Mouse (Mus musculus) lung, adult 2 months (tissue): Measurements from ENCODE around the gene Igbp1b.

Source experiments
- CTCF ChIP-seq: fragments of 200-500 bp; IDR thresholded peaks from 2 replicates; pipeline ENCODE4 v1.5.1; 2011; ENCODE audit warnings: mild to moderate bottlenecking, low read length, control low read depth; ENCODE audit not compliant: insufficient read depth
- POLR2A ChIP-seq: fragments of 200-500 bp; IDR thresholded peaks from 2 replicates; pipeline ENCODE4 v1.6.1; 2011; ENCODE audit warnings: low read depth, mild to moderate bottlenecking, control low read depth, low read length, borderline replicate concordance; ENCODE audit errors: extremely low read depth

DNA sequence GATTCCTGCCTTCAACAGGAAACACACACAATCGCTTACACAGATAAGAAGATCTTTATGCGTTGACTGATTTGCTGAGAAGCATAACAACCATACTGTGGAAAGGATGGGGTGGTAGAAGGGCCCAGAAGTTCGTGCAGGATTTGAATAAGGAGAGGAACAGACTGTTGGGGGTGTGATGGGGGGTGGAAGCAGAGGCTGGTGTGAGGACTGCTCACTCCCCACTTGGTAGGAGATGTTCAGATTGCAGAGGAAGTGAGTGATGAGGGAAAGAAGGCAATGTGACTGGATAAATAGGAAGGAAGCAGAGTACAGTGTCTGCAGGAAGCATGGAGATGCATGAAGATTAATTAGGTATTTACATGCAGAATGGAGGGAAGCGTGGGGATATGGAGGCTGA lies 19.0 kb downstream of the Igbp1b start:
- TF ChIP-seq POLR2A (no peak), CTCF (no peak)
